Mouse (Mus musculus) lung, postnatal 25 days (tissue): ENCODE measurements around the gene Purb.
"Not testable (repeated sequence)": the region's sequence is repeated elsewhere in the genome, so short reads cannot be mapped to it uniquely, and the experiment has no call there.

Experiments used
- DNase-seq: peaks from one replicate; pipeline ENCODE4 v3.0.0; 2022; ENCODE audit warnings: low spot score

Gene Purb

GRCm38 (mm10) chr11:6484244-6484959, 8.7 kb upstream of the Purb start:
- DNase-seq = no peak

- DNase-seq = no peak
Observed at GRCm38 (mm10) chr11:6483103-6483502, 7.4 kb upstream of the Purb start.

- DNase-seq = peak; percentile 45
Observed at GRCm38 (mm10) chr11:6481669-6482185, 6.0 kb upstream of the Purb start.

GRCm38 (mm10) chr11:6480681-6481405, 5.1 kb upstream of the Purb start:
- no peak for DNase-seq

- DNase-seq = no peak
Observed at GRCm38 (mm10) chr11:6480191-6480590, 4.5 kb upstream of the Purb start.

- DNase-seq = no peak
Observed at GRCm38 (mm10) chr11:6479231-6479630, 3.5 kb upstream of the Purb start.

GRCm38 (mm10) chr11:6477350-6477749, 1.6 kb upstream of the Purb start:
- DNase-seq = no peak

GRCm38 (mm10) chr11:6476876-6477275, 1.2 kb upstream of the Purb start:
- DNase-seq = no peak

- peak; percentile 34 for DNase-seq
Observed at GRCm38 (mm10) chr11:6474874-6475731, 614 bp downstream of the Purb start.

GRCm38 (mm10) chr11:6474381-6474780, 1.3 kb downstream of the Purb start:
- no peak for DNase-seq

- no peak for DNase-seq
Observed at GRCm38 (mm10) chr11:6472076-6472475, 3.6 kb downstream of the Purb start.

GRCm38 (mm10) chr11:6471493-6471892, 4.2 kb downstream of the Purb start:
- no peak for DNase-seq

- DNase-seq = no peak
Observed at GRCm38 (mm10) chr11:6471054-6471453, 4.7 kb downstream of the Purb start.

GRCm38 (mm10) chr11:6468541-6468940, 7.2 kb downstream of the Purb start:
- DNase-seq = no peak

- DNase-seq = peak; percentile 64
Observed at GRCm38 (mm10) chr11:6465122-6465521, 10.6 kb downstream of the Purb start.

GRCm38 (mm10) chr11:6463159-6463837, 12.4 kb downstream of the Purb start:
- no peak for DNase-seq

GRCm38 (mm10) chr11:6456083-6456482, 19.6 kb downstream of the Purb start:
- no peak for DNase-seq

- DNase-seq = not testable (repeated sequence)
Observed at GRCm38 (mm10) chr11:6448155-6448554, 27.6 kb downstream of the Purb start.

- DNase-seq = no peak
Observed at GRCm38 (mm10) chr11:6447493-6447892, 28.2 kb downstream of the Purb start.

- DNase-seq = no peak
Observed at GRCm38 (mm10) chr11:6445951-6446350, 29.8 kb downstream of the Purb start.

GRCm38 (mm10) chr11:6445441-6445840, 30.3 kb downstream of the Purb start:
- no peak for DNase-seq
